Mouse (Mus musculus) adrenal gland, postnatal 36 days (tissue): ENCODE measurements around the gene Pir. TPM values are rescaled to one million over a fixed set of nuclear protein-coding genes. Genes with fewer than 3 reads are reported as not detected.

Experiments
- total RNA-seq, 2 experiments: library from RNA; stranded (reverse); gene quantifications; 2 replicates each; pipeline ENCODE4 v1.2.3; 2021

The Pir gene
- total RNA-seq, 2 experiments from 2014 or later = 3.9 to 4.9 TPM

Other genes with a start within 250 kb of the Pir start
- gene Car5b, start 241.4 kb upstream of the Pir start, total RNA-seq = 10 to 100 TPM; 17.9 to 41.0 TPM
- 1 to 10 TPM; 6.7 to 6.8 TPM for gene Siah1b, start 192.9 kb upstream of the Pir start, total RNA-seq
- not detected for gene Cltrn, start 180.5 kb upstream of the Pir start, total RNA-seq
- gene Ace2, start 130.0 kb upstream of the Pir start, total RNA-seq = 10 to 100 TPM; 11.4 to 11.5 TPM
- under 1 TPM; 0.23 to 0.30 TPM for gene Bmx, start 11.2 kb upstream of the Pir start, total RNA-seq
- 10 to 100 TPM; 31.7 to 59.1 TPM for gene Vegfd, start 104.0 kb downstream of the Pir start, total RNA-seq
- gene Piga, start 150.4 kb downstream of the Pir start, total RNA-seq = 10 to 100 TPM in 1 of 2 experiments, 1 to 10 TPM in 1; 5.9 to 10.2 TPM
- not detected for gene Asb11, start 167.6 kb downstream of the Pir start, total RNA-seq
- not detected for gene Asb9, start 237.0 kb downstream of the Pir start, total RNA-seq